Mouse (Mus musculus): Measurements from ENCODE around the gene Selplg.

DNA sequence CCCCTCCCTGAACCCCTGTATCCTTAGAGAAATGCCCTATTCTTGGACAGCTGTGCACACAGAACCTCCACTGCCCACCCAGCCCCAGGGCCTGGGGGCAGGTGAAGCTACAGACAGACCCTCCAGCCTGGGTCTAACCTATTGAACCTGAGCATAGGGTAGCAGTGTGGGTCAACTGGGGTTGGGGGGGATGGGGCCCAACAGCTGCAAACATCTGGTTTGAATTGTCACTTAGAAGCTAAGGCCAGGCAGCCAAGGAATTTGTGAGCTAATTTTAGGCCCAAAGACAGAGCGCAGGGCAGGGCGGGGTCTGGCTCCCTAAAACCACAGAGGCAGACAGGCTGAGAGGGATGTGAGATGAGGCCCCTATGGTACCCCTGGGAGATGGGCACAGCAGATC is 24.3 kb downstream of the Selplg start:
- no peak for TF ChIP-seq CTCF (IDR thresholded peaks at IDR 0.05; ENCODE audit: low read depth)
- TF ChIP-seq EP300 (optimal IDR thresholded peaks at IDR 0.05) = no peak
